Comparison of ENCODE assay signal across 7 mouse cellular contexts in genomic region chr19:6310181-6310580, GRCm38 (mm10).
"Had no signal": no experiment of that assay in that cellular context is flagged by ENCODE, and none has a peak within 500 bp of the region (broad histone marks: within the 10 kb centered on the region; RNA-seq: fewer than 3 reads in every experiment).

No protein-coding gene starts in this region.

- DNase-seq: lung, adult 2 months; lung, postnatal 14 days; lung, postnatal 36 days; right cerebral cortex, postnatal 14 days; thymus, adult 2 months; thymus, postnatal 25 days; thymus, postnatal 4 days had no signal
